Mouse (Mus musculus) C2C12 (cell line): ENCODE measurements around the gene Gpam.

Experiments used
- CTCF ChIP-seq: IDR thresholded peaks from one replicate; pipeline ENCODE4 v1.5.1; 2011; ENCODE audit not compliant: control insufficient read depth, insufficient read depth, insufficient read length
- FOSL1 ChIP-seq: IDR thresholded peaks from one replicate; pipeline ENCODE4 v1.8.0; 2011; ENCODE audit warnings: mild to moderate bottlenecking, low read length; ENCODE audit not compliant: poor library complexity, insufficient read depth, severe bottlenecking
- MAX ChIP-seq: IDR thresholded peaks from one replicate; pipeline ENCODE4 v1.6.1; 2011; ENCODE audit warnings: mild to moderate bottlenecking, control low read depth
- MYOD1 ChIP-seq: IDR thresholded peaks from one replicate; pipeline ENCODE4 v1.6.1; 2011; ENCODE audit warnings: low read depth; ENCODE audit not compliant: control insufficient read depth, insufficient read length
- MYOG ChIP-seq: IDR thresholded peaks from one replicate; pipeline ENCODE4 v1.6.1; 2011; ENCODE audit not compliant: control insufficient read depth, insufficient read length; ENCODE audit errors: extremely low read depth
- USF1 ChIP-seq: IDR thresholded peaks from one replicate; pipeline ENCODE4 v1.6.1; 2011; ENCODE audit warnings: low read depth, mild to moderate bottlenecking, control low read depth, moderate library complexity

DNA sequence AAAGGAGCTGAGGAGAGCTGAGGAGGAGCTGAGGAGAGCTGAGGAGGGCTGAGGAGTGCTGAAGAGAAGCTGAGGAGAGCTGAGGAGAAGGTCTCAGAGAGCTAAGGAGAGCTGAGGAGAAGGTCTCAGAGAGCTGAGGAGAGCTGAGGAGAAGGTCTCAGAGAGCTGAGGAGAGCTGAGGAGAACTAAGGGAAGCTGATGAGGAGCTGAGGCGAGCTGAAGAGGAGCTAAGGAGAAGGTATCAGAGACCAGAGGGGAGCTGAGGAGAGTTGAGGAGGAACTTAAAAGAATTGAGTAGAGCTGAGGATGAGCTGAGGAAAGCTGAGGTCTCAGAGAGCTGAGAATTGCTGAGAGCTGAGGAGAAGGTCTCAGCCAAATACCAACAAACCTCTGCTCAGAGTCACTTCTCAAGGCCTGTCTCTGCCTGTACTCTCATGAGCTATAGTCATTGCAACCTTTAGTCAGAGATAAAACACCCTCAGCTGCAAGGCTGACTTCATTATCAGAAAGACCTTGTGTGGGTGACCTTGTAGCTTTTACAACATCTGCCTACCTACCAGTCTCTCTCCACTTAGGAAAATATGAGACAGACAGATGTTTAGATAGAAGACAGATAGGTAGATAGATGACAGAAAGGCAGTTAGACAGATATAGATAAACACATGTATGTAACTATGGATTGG, 38.3 kb upstream of the Gpam start:
- TF ChIP-seq CTCF (no peak), USF1 (no peak), MYOD1 (no peak), MAX (no peak), FOSL1 (no peak), MYOG (no peak)
